Mouse (Mus musculus) embryonic stem cell, embryonic (primary cell): ENCODE results near the gene Iffo1.

Source experiments
- CTCF ChIA-PET, 4 experiments: fragments of 300-600 bp in 2 of 4; fragments of 350-600 bp in 2 of 4; sonication (Branson Sonifier 250); formaldehyde crosslinking; loops; one replicate each; lab custom pipeline; 2022; ENCODE audit warnings: inconsistent platforms in 2 of 4; lab: Charles Lee
- POLR2A ChIA-PET, 4 experiments: fragments of 300-600 bp in 2 of 4; fragments of 350-600 bp in 2 of 4; sonication (Branson Sonifier 250); formaldehyde crosslinking; loops; one replicate each; lab custom pipeline; 2022; ENCODE audit warnings: antibody characterized with exemption in 4 of 4, inconsistent platforms in 1 of 4; lab: Charles Lee

Iffo1 gene

DNA sequence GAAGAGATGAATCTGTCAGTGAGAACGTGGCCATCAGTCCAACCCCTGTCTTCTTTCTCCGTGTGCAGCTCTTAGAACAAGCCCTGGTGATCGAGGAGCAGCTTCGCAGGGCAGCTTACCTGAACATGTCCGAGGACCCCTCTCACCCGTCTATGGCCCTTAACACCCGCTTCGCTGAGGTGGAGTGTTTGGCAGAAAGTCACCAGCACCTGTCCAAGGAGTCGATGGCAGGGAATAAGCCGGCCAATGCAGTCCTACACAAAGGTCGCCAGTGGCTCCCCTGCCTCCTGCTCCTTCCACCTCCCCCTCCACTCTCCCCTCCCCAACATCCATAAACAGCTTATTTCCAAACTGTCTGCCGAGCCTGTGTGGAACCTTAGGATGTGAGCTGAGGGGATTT, 16.3 kb upstream of the Iffo1 start:
- ChIA-PET CTCF (interaction anchor here in 3 of 4 experiments (0.6 to 1.8 kb wide), 6 partner anchors 9 to 225 kb away, joined by 3 to 5 read pairs (median 4); no protein-coding TSS in a partner anchor), POLR2A (interaction anchor here (0.5 to 16.8 kb wide), 40 partner anchors 9 to 731 kb away, joined by 3 to 499 read pairs (median 4); partner anchors contain the start of genes Gapdh (in 2 of the 4), Mrpl51 (in 2 of the 4), Ncapd2 (in 2 of the 4) and Grcc10 (in 1 of the 4))

DNA sequence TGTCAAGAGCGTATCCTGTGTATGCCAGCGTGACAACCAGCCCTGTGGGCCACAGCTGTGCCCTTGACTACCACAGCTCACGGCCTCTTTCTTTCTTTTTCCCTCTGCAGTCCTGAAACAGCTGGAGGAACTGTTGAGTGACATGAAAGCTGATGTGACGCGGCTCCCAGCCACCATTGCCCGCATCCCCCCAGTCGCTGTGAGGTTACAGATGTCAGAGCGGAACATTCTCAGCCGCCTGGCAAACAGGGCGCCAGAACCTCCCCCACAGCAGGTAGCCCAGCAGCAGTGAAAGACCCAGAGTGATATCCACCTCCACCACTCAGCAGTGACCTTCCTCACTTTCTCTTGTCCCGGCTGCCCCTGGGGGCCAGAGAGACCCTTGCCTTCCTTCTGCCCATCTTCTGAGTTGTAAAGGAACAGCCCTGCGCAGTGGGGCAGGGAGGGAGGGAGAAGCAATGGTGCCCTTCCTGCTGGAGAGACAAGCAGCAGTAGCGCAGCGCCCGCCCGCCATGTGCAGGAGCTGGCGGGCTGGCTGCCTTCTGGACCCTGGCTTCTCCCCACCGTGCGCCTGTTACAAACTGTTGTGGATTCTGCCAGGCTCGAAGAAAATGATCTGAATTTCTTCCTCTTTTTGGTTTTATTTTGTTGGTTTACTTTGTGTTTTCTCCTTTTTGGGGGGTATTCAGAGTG, 15.2 kb upstream of the Iffo1 start:
- ChIA-PET CTCF (interaction anchor here in 2 of 4 experiments (0.6 to 1.8 kb wide), 6 partner anchors 18 to 326 kb away, joined by 3 to 10 read pairs (median 4); no protein-coding TSS in a partner anchor), POLR2A (interaction anchor here (0.5 to 16.8 kb wide), 72 partner anchors 8 to 462 kb away, joined by 3 to 499 read pairs (median 4); partner anchors contain the start of genes Gapdh (in 2 of the 4), Grcc10 (in 2 of the 4), Mrpl51 (in 2 of the 4) and Ncapd2 (in 2 of the 4))

DNA sequence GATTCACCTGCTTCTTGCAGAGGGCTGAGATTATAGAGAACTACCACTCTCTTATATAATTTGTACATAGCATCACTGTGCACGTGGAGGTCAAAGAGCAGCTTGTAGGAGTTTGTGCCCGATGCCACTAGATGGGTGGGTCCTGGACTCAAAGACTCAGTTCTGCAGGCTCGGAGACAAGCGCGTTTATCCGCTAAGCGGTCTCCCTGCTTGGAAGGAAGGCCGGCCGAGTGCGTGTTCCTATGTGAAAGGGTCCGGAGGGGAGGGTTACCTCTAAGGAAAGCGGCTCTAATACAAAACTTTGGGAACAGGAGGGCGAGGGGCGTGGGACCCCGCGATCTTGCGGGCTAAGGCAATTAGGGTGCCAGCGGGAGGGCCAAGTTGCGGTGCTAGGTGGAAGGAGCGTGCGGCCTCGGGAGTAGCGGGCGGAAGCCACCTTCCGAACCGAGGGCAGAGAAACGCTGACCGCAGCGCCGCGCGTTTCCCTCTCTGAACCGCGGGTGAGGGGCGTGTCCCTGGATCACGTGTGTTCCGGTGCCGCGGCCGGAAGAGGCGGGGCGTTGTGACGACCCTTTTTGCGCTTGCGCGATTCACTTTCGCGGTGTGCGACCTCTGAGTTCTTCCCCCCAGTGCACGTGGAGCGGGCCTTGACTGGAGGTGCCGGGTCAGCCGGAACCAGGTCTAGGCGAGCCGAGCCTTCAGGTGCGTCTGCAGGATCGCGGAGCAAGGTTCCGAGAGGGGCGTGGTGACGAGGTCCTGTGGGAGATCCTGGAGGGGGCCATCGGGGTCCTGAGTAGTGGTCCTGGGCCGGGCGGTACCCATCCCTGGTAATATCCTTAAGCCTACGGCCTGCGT, 13.5 kb upstream of the Iffo1 start, which contains the start of gene Nop2:
Gene Nop2 (plus strand): TSS at position 608 of the 855 bp plus-strand sequence.
- ChIA-PET POLR2A (interaction anchor here (0.6 to 16.8 kb wide), 24 partner anchors 8 to 326 kb away, joined by 3 to 499 read pairs (median 5); partner anchors contain the start of genes Gapdh (in 2 of the 4), Mrpl51 (in 2 of the 4), Ncapd2 (in 2 of the 4) and Zfp384 (in 2 of the 4)), CTCF (no interaction called here)

DNA sequence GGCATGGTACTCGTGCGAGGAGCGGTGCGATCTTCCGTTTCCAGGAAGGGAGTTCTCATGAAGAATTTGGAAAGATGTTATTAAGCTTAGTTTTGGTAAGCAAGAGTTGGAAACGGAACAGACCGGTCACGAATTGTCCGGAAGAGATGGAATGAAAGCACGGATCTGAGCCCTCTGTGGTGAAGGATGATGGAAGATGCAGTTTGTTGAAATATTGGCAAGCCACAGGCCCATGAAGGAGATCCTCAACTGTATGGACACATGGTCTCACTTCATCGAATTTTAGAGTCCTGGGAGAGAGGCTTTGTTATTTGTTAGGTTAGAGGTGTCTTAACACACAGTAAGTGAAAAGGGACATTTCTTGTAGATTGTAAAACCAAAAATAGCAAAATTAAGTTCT, 12.6 kb upstream of the Iffo1 start:
- CTCF ChIA-PET: no interaction called here
- POLR2A ChIA-PET: interaction anchor here (0.6 to 16.8 kb wide), 20 partner anchors 10 to 304 kb away, joined by 3 to 499 read pairs (median 4); partner anchors contain the start of genes Gapdh (in 2 of the 4), Cops7a (in 1 of the 4), Mlf2 (in 1 of the 4) and Mrpl51 (in 1 of the 4)

DNA sequence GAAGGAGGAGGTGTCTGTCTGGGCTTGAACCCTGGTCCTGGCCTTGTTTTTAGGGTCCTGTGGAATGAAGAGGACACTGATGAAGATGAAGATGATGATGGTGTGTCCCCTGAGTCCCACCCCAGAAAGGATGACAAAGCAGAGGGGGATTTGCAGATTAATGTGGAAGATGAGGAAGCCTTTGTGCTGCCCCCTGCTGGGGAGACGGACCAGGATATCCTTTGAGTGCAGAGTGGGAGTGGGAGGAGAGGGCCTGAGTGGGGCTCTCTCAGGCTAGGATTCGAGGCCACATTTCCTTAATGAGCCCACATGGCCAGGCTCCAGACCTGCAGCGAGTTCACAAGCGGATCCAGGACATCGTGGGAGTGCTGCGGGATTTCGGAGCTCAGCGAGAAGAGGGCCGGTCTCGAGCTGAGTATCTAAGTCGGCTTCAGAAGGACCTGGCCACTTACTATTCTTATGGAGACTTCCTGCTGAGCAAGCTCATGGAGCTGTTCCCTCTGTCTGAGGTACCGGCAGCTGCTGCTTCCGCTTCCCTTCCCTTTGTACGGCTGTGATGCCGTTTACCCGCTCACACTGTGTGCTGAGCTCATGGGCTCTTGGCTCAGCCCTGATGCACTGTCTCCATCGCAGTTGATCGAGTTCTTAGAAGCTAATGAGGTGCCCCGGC, 7.9 kb upstream of the Iffo1 start:
- ChIA-PET POLR2A (interaction anchor here (0.6 to 16.8 kb wide), 50 partner anchors 8 to 545 kb away, joined by 3 to 499 read pairs (median 4); partner anchors contain the start of genes Mrpl51 (in 3 of the 4), Ncapd2 (in 3 of the 4), Gapdh (in 2 of the 4) and Vamp1 (in 2 of the 4)), CTCF (interaction anchor here (0.6 to 1.6 kb wide), 35 partner anchors 8 to 524 kb away, joined by 3 to 9 read pairs (median 3); partner anchors contain the start of genes Gapdh (in 2 of the 4), Cdca3 (in 1 of the 4), Iffo1 (in 1 of the 4) and Usp5 (in 1 of the 4))

DNA sequence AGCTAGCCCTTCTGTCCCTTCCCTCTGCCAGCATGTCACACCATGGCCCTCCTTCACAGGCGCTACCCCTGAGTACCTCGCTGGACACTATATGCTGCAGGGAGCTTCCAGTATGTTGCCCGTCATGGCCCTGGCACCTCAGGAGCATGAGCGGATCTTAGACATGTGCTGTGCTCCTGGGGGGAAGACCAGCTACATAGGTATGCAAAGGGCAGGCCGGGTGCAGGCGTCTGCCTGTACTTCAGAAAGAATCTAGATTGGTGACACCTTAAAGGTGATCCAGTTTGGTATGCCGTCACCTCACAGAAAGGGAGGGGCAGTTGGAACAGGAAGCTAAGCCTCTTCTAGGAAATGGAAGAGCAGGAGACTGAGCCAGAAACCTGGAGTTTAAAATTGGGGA, 5.3 kb upstream of the Iffo1 start:
- ChIA-PET CTCF (interaction anchor here in 2 of 4 experiments (0.5 to 1.0 kb wide), 4 partner anchors 21 to 41 kb away, joined by 3 to 10 read pairs (median 5); no protein-coding TSS in a partner anchor), POLR2A (interaction anchor here in 3 of 4 experiments (0.7 to 16.8 kb wide), 22 partner anchors 8 to 334 kb away, joined by 3 to 499 read pairs (median 4); partner anchors contain the start of genes Gapdh (in 3 of the 3), Mrpl51 (in 1 of the 3) and Ncapd2 (in 1 of the 3))

DNA sequence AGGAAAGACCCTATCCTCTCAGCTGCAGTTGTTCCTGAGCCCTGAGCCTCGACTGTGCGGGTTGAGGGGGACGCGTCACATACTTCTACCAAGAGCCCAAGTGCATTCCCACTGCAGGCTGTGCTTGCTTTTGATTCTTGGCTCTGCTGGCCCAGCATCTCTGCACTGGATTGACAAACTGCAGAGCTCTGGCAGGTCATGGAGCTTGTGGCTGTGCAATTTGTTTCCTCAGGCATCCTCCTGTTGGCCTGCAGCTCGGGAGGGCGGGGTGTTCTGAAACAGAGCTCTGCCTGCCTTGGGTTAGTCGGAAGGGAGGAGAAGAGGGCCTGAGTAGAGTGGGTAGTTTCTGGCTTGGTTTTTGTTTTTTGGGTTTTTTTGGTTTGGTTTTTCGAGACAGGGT, 2.6 kb upstream of the Iffo1 start:
- ChIA-PET POLR2A (interaction anchor here (0.6 to 16.8 kb wide), 25 partner anchors 9 to 331 kb away, joined by 3 to 499 read pairs (median 5); partner anchors contain the start of genes Gapdh (in 3 of the 4), Mrpl51 (in 2 of the 4) and Ncapd2 (in 2 of the 4)), CTCF (interaction anchor here in 1 of 4 experiments (0.9 to 1.1 kb wide), 3 partner anchors 49 to 295 kb away, joined by 3 read pairs; partner anchors contain the start of genes Mrpl51 and Ncapd2)

DNA sequence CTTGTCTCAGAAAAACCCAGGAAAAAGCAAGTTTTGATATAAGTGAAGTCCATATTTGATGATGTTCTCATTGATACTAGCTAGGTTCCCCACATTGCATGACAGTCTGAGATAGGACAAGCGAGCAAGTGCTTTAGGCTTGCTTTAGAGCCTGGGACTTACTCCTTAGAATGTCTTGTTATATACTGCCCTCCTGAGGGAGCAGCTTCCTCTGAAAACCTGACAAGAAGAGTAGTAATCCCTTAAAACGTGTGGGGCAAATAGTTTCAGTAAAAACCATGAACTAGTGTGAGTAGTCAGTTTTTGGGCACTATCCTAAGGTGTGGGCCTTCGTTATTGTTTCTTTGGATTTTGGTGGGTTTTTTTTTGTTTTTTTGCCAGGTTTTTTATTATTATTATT, 1.9 kb upstream of the Iffo1 start:
- POLR2A ChIA-PET: interaction anchor here (0.6 to 16.8 kb wide), 21 partner anchors 10 to 332 kb away, joined by 3 to 499 read pairs (median 5); partner anchors contain the start of genes Gapdh (in 2 of the 4), Mrpl51 (in 2 of the 4) and Ncapd2 (in 2 of the 4)
- CTCF ChIA-PET: interaction anchor here in 2 of 4 experiments (0.7 to 1.1 kb wide), 2 partner anchors 85 to 296 kb away, joined by 3 read pairs; no protein-coding TSS in a partner anchor

DNA sequence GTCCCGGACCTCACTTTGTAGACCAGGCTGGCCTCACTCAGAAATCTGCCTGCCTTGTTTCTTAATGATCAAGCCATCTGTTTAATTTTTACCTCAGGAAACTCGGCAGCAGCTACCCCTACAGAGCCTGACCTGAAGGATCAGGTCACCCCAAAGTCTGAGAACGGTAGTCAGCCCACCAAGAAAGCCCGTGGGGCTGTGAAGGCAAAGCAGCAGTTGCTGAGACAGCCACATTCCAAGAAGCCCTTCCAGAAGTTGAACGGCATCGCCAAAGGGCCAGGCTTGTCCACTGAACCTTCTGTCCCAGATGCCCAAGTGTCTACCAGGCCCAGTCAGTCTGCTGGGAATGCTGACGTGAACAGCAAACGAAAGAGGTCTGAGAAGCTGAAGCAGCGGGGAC, 1.1 kb upstream of the Iffo1 start:
- ChIA-PET POLR2A (interaction anchor here in 3 of 4 experiments (0.6 to 16.8 kb wide), 7 partner anchors 10 to 313 kb away, joined by 3 to 499 read pairs (median 5); partner anchors contain the start of genes Gapdh (in 2 of the 3), Mrpl51 (in 2 of the 3) and Ncapd2 (in 2 of the 3)), CTCF (no interaction called here)

DNA sequence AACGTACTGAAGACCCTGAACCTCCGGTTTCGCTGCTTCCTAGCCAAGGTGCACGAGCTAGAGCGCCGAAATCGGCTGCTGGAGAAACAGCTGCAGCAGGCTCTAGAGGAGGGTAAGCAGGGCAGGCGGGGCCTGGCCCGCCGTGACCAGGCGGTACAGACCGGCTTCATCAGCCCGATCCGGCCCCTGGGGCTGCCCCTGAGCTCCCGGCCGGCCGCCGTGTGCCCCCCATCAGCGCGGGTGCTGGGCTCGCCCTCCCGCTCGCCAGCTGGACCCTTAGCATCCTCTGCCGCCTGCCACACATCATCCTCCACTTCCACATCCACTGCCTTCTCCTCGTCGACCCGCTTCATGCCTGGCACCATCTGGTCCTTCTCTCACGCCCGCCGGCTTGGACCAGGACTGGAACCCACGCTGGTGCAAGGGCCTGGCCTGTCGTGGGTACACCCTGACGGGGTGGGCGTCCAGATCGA, 474 bp downstream of the Iffo1 start:
- POLR2A ChIA-PET: interaction anchor here (0.5 to 5.8 kb wide), 27 partner anchors 8 to 404 kb away, joined by 3 to 257 read pairs (median 4); partner anchors contain the start of genes Gapdh (in 3 of the 4), Mrpl51 (in 2 of the 4), Ncapd2 (in 2 of the 4) and Grcc10 (in 1 of the 4)
- CTCF ChIA-PET: interaction anchor here (0.6 to 1.0 kb wide), 4 partner anchors 8 to 244 kb away, joined by 3 to 5 read pairs (median 4); no protein-coding TSS in a partner anchor

DNA sequence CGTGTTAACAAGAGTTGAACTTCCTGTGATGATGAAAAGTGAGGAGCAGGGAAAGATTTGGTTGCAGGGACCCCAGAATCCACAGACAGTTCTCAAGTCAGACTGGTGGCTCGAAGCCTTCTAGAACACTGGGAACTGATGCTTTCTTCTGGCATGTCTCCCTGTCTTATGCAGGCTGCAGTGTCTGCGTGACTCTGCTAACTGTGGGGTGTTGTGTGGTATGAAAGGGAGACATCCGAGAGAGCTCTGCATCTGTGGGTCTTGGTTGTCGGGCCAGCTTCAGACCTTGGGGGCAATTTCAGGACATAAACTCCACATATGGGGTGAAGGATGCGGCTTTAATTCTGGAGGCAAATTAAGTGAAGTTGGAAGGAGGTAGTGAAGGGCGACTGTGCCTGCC, 1.1 kb downstream of the Iffo1 start:
- ChIA-PET POLR2A (interaction anchor here (0.5 to 5.8 kb wide), 25 partner anchors 9 to 405 kb away, joined by 3 to 257 read pairs (median 4); partner anchors contain the start of genes Gapdh (in 3 of the 4), Grcc10 (in 1 of the 4), Mrpl51 (in 1 of the 4) and Ncapd2 (in 1 of the 4)), CTCF (interaction anchor here in 3 of 4 experiments (0.7 to 1.0 kb wide), 5 partner anchors 8 to 113 kb away, joined by 3 to 4 read pairs (median 3); no protein-coding TSS in a partner anchor)

DNA sequence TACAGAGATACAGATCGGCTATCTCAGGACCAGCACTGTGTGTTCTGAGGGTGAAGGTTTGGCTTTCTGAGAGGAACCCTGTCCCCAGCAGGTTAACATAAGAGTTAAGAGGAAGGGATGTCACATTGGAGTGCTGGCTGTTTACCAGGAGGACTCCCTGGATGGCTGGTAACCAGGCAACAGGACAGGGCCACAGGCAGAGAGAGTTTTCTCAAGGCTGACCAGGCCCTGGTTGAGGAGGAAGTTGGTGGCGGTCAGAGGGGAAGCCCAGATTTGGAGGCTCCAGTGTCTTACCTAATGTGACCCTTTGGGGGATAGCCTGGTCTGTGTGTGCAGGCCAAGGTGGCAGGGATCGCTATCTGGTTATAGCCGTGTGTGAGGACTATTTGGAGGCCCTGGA, 1.8 kb downstream of the Iffo1 start:
- ChIA-PET CTCF (interaction anchor here in 2 of 4 experiments (0.6 to 1.0 kb wide), 4 partner anchors 9 to 112 kb away, joined by 3 read pairs; partner anchors contain the start of genes Mrpl51 (in 1 of the 2) and Ncapd2 (in 1 of the 2)), POLR2A (interaction anchor here (1.0 to 5.8 kb wide), 13 partner anchors 10 to 53 kb away, joined by 3 to 257 read pairs (median 4); partner anchors contain the start of gene Gapdh (in 2 of the 4))

DNA sequence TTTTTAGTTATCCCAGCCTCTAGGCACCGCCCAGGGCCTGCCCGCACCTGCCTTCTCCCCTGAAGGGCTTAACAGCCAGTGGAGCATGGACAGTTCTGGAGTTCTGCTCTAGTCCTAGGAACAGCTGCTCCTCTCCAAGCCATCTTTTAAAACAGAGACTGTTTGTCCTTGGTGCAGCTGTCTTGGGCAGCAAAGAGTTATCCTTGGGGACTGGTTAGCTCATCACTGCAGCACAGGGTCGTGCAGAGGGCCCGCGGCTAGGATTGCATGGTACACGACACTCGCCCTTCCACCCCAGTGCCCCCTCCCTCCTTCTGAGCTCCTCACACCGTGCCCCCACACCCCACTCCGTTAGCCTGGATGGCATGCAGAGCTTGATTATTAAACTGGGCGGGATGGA, 2.3 kb downstream of the Iffo1 start:
- POLR2A ChIA-PET: interaction anchor here (0.6 to 5.8 kb wide), 15 partner anchors 9 to 297 kb away, joined by 3 to 257 read pairs (median 13); partner anchors contain the start of genes Gapdh (in 2 of the 4), Mrpl51 (in 1 of the 4) and Ncapd2 (in 1 of the 4)
- CTCF ChIA-PET: interaction anchor here in 2 of 4 experiments (0.6 to 0.8 kb wide), 4 partner anchors 10 to 49 kb away, joined by 3 to 6 read pairs (median 3); partner anchors contain the start of genes Mrpl51 (in 1 of the 2) and Ncapd2 (in 1 of the 2)

DNA sequence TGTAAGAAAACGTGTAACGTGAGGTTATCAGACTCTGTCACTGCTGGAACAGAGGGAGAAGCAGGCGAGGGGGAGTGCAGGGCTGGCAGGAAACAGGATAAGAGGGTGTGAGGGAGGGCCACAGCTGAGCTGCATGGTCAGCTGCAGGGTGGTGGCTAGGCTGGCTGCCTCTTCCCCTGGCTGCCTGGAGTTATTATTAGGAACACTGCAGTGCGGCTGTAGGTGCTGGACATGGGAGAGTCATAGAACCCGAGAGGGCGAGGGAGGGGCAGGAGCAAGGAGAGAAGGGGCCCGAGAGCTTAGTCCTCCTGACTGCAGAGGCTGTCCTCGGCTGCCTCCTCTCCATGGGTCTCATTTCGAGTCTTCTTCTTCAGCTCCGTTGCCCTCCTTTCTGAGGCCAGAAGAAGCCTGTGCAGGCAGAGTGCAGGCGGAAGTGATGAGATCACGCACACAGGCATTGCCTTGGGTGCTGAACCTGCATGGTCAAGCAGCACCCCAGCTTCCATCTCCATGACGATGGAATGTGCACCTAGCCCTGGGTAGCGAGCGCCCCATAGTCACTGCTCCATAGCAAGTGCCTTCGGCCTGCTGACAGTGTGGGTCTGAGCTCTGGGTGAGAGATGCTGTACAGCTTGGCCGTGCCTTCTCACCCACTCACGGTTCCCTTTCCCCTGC, 3.3 kb downstream of the Iffo1 start:
- ChIA-PET CTCF (interaction anchor here in 2 of 4 experiments (0.8 to 1.8 kb wide), 8 partner anchors 11 to 453 kb away, joined by 3 to 12 read pairs (median 4); no protein-coding TSS in a partner anchor), POLR2A (interaction anchor here (0.6 to 5.8 kb wide), 33 partner anchors 11 to 436 kb away, joined by 3 to 257 read pairs (median 8); partner anchors contain the start of genes Mrpl51 (in 3 of the 4), Ncapd2 (in 3 of the 4), Gapdh (in 2 of the 4) and Cdca3 (in 1 of the 4))
